Mouse (Mus musculus) lung, postnatal 36 days (tissue): ENCODE measurements at regions not wholly inside any gene's neighbourhood (a gene's known extent, or its start where the extent isn't known, plus 50 kb on each side); places are given as distances from the start of the nearest gene placed in this dataset.
A peak's percentile ranks its signal among the peaks of the same experiment; 100 is the strongest.

Experiments used
- DNase-seq: peaks from one replicate; pipeline ENCODE4 v3.0.0; 2022; ENCODE audit warnings: mixed read lengths

- DNase-seq = no peak
Observed at GRCm38 (mm10) chr5:132758941-132759340, 215.8 kb upstream of the Auts2 start.

GRCm38 (mm10) chr5:132737966-132738365, 194.8 kb upstream of the Auts2 start:
- DNase-seq = no peak

- no peak for DNase-seq
Observed at GRCm38 (mm10) chr5:132728689-132729189, 185.6 kb upstream of the Auts2 start.

GRCm38 (mm10) chr5:132724467-132724866, 181.3 kb upstream of the Auts2 start:
- peak; percentile 14 for DNase-seq

GRCm38 (mm10) chr5:132710301-132710700, 167.2 kb upstream of the Auts2 start:
- no peak for DNase-seq

- DNase-seq = no peak
Observed at GRCm38 (mm10) chr5:132707531-132707930, 164.4 kb upstream of the Auts2 start.

- no peak for DNase-seq
Observed at GRCm38 (mm10) chr5:132703455-132704100, 160.4 kb upstream of the Auts2 start.

GRCm38 (mm10) chr5:132702573-132702972, 159.4 kb upstream of the Auts2 start:
- no peak for DNase-seq

GRCm38 (mm10) chr5:132690784-132691183, 147.6 kb upstream of the Auts2 start:
- no peak for DNase-seq

GRCm38 (mm10) chr5:132675261-132675660, 132.1 kb upstream of the Auts2 start:
- DNase-seq = no peak

GRCm38 (mm10) chr5:132673599-132674305, 130.6 kb upstream of the Auts2 start:
- DNase-seq = peak; percentile 11

GRCm38 (mm10) chr5:132671496-132671895, 128.4 kb upstream of the Auts2 start:
- DNase-seq = no peak

GRCm38 (mm10) chr5:132667316-132667715, 124.2 kb upstream of the Auts2 start:
- DNase-seq = no peak

- no peak for DNase-seq
Observed at GRCm38 (mm10) chr5:132661266-132661665, 118.1 kb upstream of the Auts2 start.

GRCm38 (mm10) chr5:132660036-132660435, 116.9 kb upstream of the Auts2 start:
- no peak for DNase-seq

- no peak for DNase-seq
Observed at GRCm38 (mm10) chr5:132654382-132654781, 111.2 kb upstream of the Auts2 start.

GRCm38 (mm10) chr5:132653694-132654300, 110.7 kb upstream of the Auts2 start:
- DNase-seq = peak; percentile 18

- no peak for DNase-seq
Observed at GRCm38 (mm10) chr5:132652201-132652600, 109.1 kb upstream of the Auts2 start.

GRCm38 (mm10) chr5:132649771-132650170, 106.6 kb upstream of the Auts2 start:
- DNase-seq = no peak

GRCm38 (mm10) chr5:132648751-132649150, 105.6 kb upstream of the Auts2 start:
- no peak for DNase-seq

- DNase-seq = no peak
Observed at GRCm38 (mm10) chr5:132644646-132645172, 101.6 kb upstream of the Auts2 start.

GRCm38 (mm10) chr5:132643270-132643669, 100.1 kb upstream of the Auts2 start:
- DNase-seq = no peak

- peak; percentile 30 for DNase-seq
Observed at GRCm38 (mm10) chr5:132633198-132633884, 90.2 kb upstream of the Auts2 start.
